Mouse (Mus musculus): ENCODE results near the gene Clec2l. TPM values are rescaled to one million over a fixed set of nuclear protein-coding genes. Genes with fewer than 3 reads are reported as not detected.

Gene Clec2l
- polyA plus RNA-seq, 1 experiment, result 0.18 TPM

DNA sequence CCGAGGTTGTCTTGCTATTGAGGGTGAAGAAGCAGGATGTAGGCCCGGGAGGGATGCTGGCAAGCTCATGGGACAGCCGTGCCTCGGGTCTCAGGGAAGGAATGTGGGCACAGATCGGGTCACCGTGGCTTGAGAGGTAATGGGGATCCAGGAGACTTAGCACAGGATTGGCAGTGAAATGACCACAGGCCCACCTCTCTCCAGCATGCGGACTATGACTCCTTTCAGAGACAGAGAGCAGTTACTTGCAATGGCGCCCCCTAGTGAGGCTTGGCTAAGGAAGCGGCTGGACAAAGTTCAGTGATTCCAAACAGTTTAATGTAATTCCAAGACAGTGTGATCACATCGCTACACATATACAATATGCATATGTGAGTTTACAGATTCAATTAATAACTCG lies 24.3 kb downstream of the Clec2l start:
- H3K79me2 ChIP-seq (ENCODE audit: control insufficient read depth, insufficient read depth), result no peaks in the 10 kb centered on the region
- no peak for TF ChIP-seq USF1 (IDR thresholded peaks at IDR 0.05; ENCODE audit: low read depth)
- TF ChIP-seq FOSL1 (IDR thresholded peaks at IDR 0.05; ENCODE audit: insufficient read depth, low read length, poor library complexity, severe bottlenecking), result no peak
- TF ChIP-seq MYOG (IDR thresholded peaks at IDR 0.05; ENCODE audit: control insufficient read depth, extremely low read depth, insufficient read length), result no peak
- no peak for TF ChIP-seq CEBPB (IDR thresholded peaks at IDR 0.05; ENCODE audit: low read depth)
- TF ChIP-seq CTCF (IDR thresholded peaks at IDR 0.05; ENCODE audit: control insufficient read depth, insufficient read depth, insufficient read length), result peak; percentile 4
- TF ChIP-seq MYOD1 (IDR thresholded peaks at IDR 0.05; ENCODE audit: control insufficient read depth, insufficient read length, low read depth), result no peak
- TF ChIP-seq MAX (IDR thresholded peaks at IDR 0.05), result no peak
- H3ac ChIP-seq (ENCODE audit: control insufficient read depth, insufficient read length, low read depth), result no peak overlapping the region
- H3K79me3 ChIP-seq (ENCODE audit: low read depth), result no peaks in the 10 kb centered on the region
- H3K36me3 ChIP-seq (ENCODE audit: control insufficient read depth, insufficient read depth), result no peaks in the 10 kb centered on the region
- no peaks in the 10 kb centered on the region for H3K27me3 ChIP-seq (ENCODE audit: control insufficient read depth, insufficient read depth, insufficient read length)
- no peak overlapping the region for H3K4me3 ChIP-seq (ENCODE audit: insufficient read depth, poor library complexity, severe bottlenecking)

DNA sequence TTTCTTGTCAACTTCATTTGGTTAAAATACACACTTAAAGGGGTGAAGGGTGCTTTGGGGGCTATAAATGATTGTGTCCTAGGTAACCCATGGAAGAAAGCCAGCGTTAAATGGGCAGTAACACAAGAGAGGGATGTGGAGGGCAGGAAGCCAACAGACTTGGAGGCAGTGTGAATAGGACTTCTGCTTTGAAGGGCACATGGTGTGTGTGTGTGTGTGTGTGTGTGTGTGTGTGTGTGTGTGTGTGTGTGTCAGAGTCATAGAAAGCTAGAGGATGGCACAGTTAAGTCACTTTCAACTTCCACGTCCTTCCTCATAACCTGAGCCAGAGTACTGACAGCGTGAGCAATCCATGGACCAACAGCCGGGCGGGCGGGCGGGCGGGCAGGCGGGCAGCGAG lies 26.0 kb downstream of the Clec2l start:
- H3K79me3 ChIP-seq (ENCODE audit: low read depth), result no peaks in the 10 kb centered on the region
- no peaks in the 10 kb centered on the region for H3K27me3 ChIP-seq (ENCODE audit: control insufficient read depth, insufficient read depth, insufficient read length)
- H3K4me3 ChIP-seq (ENCODE audit: insufficient read depth, poor library complexity, severe bottlenecking), result no peak overlapping the region
- TF ChIP-seq MYOG (IDR thresholded peaks at IDR 0.05; ENCODE audit: control insufficient read depth, extremely low read depth, insufficient read length) (no peak), MAX (IDR thresholded peaks at IDR 0.05) (no peak), MYOD1 (IDR thresholded peaks at IDR 0.05; ENCODE audit: control insufficient read depth, insufficient read length, low read depth) (no peak), CEBPB (IDR thresholded peaks at IDR 0.05; ENCODE audit: low read depth) (no peak), CTCF (IDR thresholded peaks at IDR 0.05; ENCODE audit: control insufficient read depth, insufficient read depth, insufficient read length) (no peak), FOSL1 (IDR thresholded peaks at IDR 0.05; ENCODE audit: insufficient read depth, low read length, poor library complexity, severe bottlenecking) (no peak), USF1 (IDR thresholded peaks at IDR 0.05; ENCODE audit: low read depth) (no peak)
- H3K79me2 ChIP-seq (ENCODE audit: control insufficient read depth, insufficient read depth), result no peaks in the 10 kb centered on the region
- no peak overlapping the region for H3ac ChIP-seq (ENCODE audit: control insufficient read depth, insufficient read length, low read depth)
- H3K36me3 ChIP-seq (ENCODE audit: control insufficient read depth, insufficient read depth), result no peaks in the 10 kb centered on the region

DNA sequence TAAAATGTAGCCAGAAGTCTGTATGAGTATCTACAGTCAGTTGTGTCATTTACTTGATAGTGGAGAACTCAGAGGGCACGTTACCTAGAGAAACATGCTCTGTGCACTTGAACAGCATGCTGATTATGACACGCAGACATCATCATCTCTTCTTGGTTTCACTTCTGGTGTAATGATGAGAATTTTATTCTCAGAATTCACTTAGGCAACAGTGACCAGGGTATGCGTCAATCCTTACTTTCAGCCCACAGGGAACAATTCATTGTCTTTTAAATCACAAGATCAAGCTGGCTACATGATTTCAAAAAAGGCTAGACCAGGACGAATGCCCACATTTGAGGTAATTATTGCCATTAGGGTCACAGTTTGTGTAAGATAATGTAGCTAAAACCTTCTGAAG lies 27.7 kb downstream of the Clec2l start:
- TF ChIP-seq CEBPB (IDR thresholded peaks at IDR 0.05; ENCODE audit: low read depth) (no peak), MYOD1 (IDR thresholded peaks at IDR 0.05; ENCODE audit: control insufficient read depth, insufficient read length, low read depth) (no peak), FOSL1 (IDR thresholded peaks at IDR 0.05; ENCODE audit: insufficient read depth, low read length, poor library complexity, severe bottlenecking) (no peak), MYOG (IDR thresholded peaks at IDR 0.05; ENCODE audit: control insufficient read depth, extremely low read depth, insufficient read length) (no peak), CTCF (IDR thresholded peaks at IDR 0.05; ENCODE audit: control insufficient read depth, insufficient read depth, insufficient read length) (no peak), MAX (IDR thresholded peaks at IDR 0.05) (no peak), USF1 (IDR thresholded peaks at IDR 0.05; ENCODE audit: low read depth) (no peak)
- no peaks in the 10 kb centered on the region for H3K27me3 ChIP-seq (ENCODE audit: control insufficient read depth, insufficient read depth, insufficient read length)
- no peaks in the 10 kb centered on the region for H3K79me2 ChIP-seq (ENCODE audit: control insufficient read depth, insufficient read depth)
- H3ac ChIP-seq (ENCODE audit: control insufficient read depth, insufficient read length, low read depth), result no peak overlapping the region
- H3K4me3 ChIP-seq (ENCODE audit: insufficient read depth, poor library complexity, severe bottlenecking), result no peak overlapping the region
- no peaks in the 10 kb centered on the region for H3K79me3 ChIP-seq (ENCODE audit: low read depth)
- H3K36me3 ChIP-seq (ENCODE audit: control insufficient read depth, insufficient read depth), result peaks cover 5% of the 10 kb centered on the region

DNA sequence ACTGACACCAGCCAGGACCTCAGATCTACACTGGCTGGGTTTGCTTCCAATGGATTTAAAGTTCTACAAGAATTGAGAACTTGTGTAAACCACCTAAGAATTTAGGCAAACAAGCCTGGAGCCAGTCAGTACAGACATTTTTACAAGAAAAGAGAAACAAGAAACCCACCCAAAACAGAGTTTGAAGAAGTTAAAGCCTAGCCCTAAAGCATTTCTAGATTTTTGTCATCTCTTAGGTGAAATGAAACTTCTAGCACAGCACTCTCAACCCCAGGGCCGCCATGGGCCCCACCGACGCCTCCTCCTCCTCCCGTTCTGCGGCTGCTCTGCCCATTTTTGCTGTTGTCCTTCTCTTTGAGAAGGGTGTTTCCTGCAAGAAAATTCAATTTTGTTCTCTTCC lies 28.2 kb downstream of the Clec2l start:
- no peaks in the 10 kb centered on the region for H3K79me3 ChIP-seq (ENCODE audit: low read depth)
- H3K4me3 ChIP-seq (ENCODE audit: insufficient read depth, poor library complexity, severe bottlenecking), result no peak overlapping the region
- no peak overlapping the region for H3ac ChIP-seq (ENCODE audit: control insufficient read depth, insufficient read length, low read depth)
- TF ChIP-seq CTCF (IDR thresholded peaks at IDR 0.05; ENCODE audit: control insufficient read depth, insufficient read depth, insufficient read length) (no peak), MYOG (IDR thresholded peaks at IDR 0.05; ENCODE audit: control insufficient read depth, extremely low read depth, insufficient read length) (no peak), USF1 (IDR thresholded peaks at IDR 0.05; ENCODE audit: low read depth) (no peak), CEBPB (IDR thresholded peaks at IDR 0.05; ENCODE audit: low read depth) (no peak)
- no peaks in the 10 kb centered on the region for H3K79me2 ChIP-seq (ENCODE audit: control insufficient read depth, insufficient read depth)
- peaks cover 5% of the 10 kb centered on the region for H3K36me3 ChIP-seq (ENCODE audit: control insufficient read depth, insufficient read depth)
- no peaks in the 10 kb centered on the region for H3K27me3 ChIP-seq (ENCODE audit: control insufficient read depth, insufficient read depth, insufficient read length)

DNA sequence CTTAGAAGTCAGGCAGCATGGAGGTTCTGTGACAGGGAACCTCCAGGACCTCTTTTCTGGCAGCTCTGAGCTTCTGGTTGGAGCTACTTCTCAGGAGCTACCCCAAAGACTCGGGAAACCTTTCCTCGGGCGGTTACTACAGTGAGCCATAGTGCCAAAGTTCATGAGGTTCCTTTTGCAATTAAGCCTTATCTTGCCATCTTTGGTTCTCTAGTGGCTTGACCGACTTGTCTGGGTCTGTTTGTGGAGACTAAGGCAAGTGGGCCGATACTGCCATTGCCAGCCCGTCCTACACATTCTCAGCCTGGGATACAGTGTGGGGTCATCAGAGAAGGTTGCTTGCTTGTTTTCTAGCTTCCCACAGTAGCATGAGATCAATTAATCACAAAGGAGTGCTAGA lies 29.7 kb downstream of the Clec2l start:
- H3K4me3 ChIP-seq (ENCODE audit: insufficient read depth, poor library complexity, severe bottlenecking), result no peak overlapping the region
- H3ac ChIP-seq (ENCODE audit: control insufficient read depth, insufficient read length, low read depth), result no peak overlapping the region
- TF ChIP-seq MAX (IDR thresholded peaks at IDR 0.05) (no peak), CEBPB (IDR thresholded peaks at IDR 0.05; ENCODE audit: low read depth) (no peak), CTCF (IDR thresholded peaks at IDR 0.05; ENCODE audit: control insufficient read depth, insufficient read depth, insufficient read length) (no peak), MYOD1 (IDR thresholded peaks at IDR 0.05; ENCODE audit: control insufficient read depth, insufficient read length, low read depth) (no peak), MYOG (IDR thresholded peaks at IDR 0.05; ENCODE audit: control insufficient read depth, extremely low read depth, insufficient read length) (no peak), USF1 (IDR thresholded peaks at IDR 0.05; ENCODE audit: low read depth) (no peak), FOSL1 (IDR thresholded peaks at IDR 0.05; ENCODE audit: insufficient read depth, low read length, poor library complexity, severe bottlenecking) (no peak)
- H3K36me3 ChIP-seq (ENCODE audit: control insufficient read depth, insufficient read depth), result peaks cover 5% of the 10 kb centered on the region
- H3K27me3 ChIP-seq (ENCODE audit: control insufficient read depth, insufficient read depth, insufficient read length), result no peaks in the 10 kb centered on the region
- no peaks in the 10 kb centered on the region for H3K79me3 ChIP-seq (ENCODE audit: low read depth)
- no peaks in the 10 kb centered on the region for H3K79me2 ChIP-seq (ENCODE audit: control insufficient read depth, insufficient read depth)

DNA sequence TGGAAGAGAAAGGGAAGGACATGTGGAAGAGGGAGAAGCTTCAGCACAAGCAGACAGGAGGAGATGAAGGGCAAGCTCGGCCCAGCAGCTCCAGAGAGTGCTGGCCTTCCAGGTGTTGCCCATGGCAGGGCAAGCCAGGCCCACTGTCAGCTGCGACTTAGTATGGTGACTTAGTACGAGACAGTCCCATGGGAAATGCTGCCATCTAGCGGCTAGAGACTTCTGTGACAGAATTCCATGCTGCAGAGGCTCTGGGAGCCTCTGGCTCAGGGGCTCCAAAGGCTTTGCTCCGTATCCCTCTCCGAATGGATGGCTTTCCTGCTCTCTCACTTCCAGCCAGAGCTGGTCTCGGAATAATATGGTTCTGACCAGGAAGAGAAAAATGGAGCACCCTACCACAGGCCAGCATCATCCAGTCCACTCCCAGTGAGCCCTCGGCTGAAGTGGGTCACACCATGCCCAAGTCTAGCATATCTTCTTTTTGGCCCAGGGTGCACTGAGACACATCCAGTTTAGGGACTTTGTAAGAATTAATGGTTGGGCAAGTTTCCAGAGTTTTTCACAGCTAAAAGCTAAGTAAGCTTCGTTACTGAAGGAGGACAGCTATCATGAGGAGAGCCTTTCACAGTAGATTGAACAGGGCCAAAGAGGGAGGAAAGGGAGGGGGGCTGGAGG lies 32.6 kb downstream of the Clec2l start:
- Histone ChIP-seq H3K36me3 (ENCODE audit: control insufficient read depth, insufficient read depth) (peaks cover 21% of the 10 kb centered on the region), H3K4me3 (ENCODE audit: insufficient read depth, poor library complexity, severe bottlenecking) (no peak overlapping the region)

More for the DNA sequence above, 32.6 kb downstream of the Clec2l start:
- H3K79me2 ChIP-seq (ENCODE audit: control insufficient read depth, insufficient read depth), result no peaks in the 10 kb centered on the region
- TF ChIP-seq MYOG (IDR thresholded peaks at IDR 0.05; ENCODE audit: control insufficient read depth, extremely low read depth, insufficient read length) (no peak), CTCF (IDR thresholded peaks at IDR 0.05; ENCODE audit: control insufficient read depth, insufficient read depth, insufficient read length) (peak; percentile 43)
- no peaks in the 10 kb centered on the region for H3K79me3 ChIP-seq (ENCODE audit: low read depth)
- no peaks in the 10 kb centered on the region for H3K27me3 ChIP-seq (ENCODE audit: control insufficient read depth, insufficient read depth, insufficient read length)
- H3ac ChIP-seq (ENCODE audit: control insufficient read depth, insufficient read length, low read depth), result no peak overlapping the region
